Comparison of ENCODE assay signal across 24 mouse cellular contexts in the genomic region with DNA sequence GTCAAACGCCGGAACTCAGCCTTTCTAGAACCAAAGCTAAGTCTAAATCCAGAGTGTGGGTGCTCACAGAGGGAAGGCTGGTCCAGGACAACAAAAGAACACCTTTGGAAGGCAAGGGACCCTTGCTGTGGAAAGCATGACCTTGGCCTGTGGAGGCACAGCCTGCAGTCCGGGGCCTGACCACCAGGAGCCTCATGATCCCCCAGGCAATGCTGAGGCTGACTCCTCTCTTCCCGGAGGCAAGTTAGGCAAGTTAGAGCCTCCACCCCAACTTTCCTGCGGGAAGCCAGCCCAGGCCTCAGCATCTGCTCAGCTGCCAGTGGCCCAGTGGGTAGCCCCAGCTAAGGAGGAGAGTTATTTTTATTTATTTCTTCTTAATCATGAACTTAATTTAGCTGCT. TPM values are rescaled to one million over a fixed set of nuclear protein-coding genes. Genes with fewer than 3 reads are reported as not detected.
DNase-seq lines count a peak whose midpoint lies in the region; ATAC-seq and TF ChIP-seq lines count a peak whose summit lies in the region.
"Had no signal": no experiment of that assay in that cellular context is flagged by ENCODE, and none has a peak within 500 bp of the region (broad histone marks: within the 10 kb centered on the region; RNA-seq: fewer than 3 reads in every experiment).

No protein-coding gene starts in this region.

- no peaks in the 10 kb centered on the region for H3K9me3 ChIP-seq in hindbrain, postnatal 0 days (ENCODE audit: low read length)
- H3K9me3 ChIP-seq in hindbrain, embryonic 13.5 days = no peaks in the 10 kb centered on the region
- peaks cover 3% of the 10 kb centered on the region for H3K9me3 ChIP-seq in E14TG2a.4 (ENCODE audit: low read length)
- H3K9me3 ChIP-seq: embryonic facial prominence, embryonic 13.5 days; forebrain, embryonic 12.5 days; heart, embryonic 10.5 days had no signal

- no peak overlapping the region for H3K27ac ChIP-seq in hindbrain, postnatal 0 days
- H3K27ac ChIP-seq in hindbrain, embryonic 13.5 days = no peak overlapping the region
- H3K27ac ChIP-seq: embryonic facial prominence, embryonic 13.5 days; forebrain, embryonic 12.5 days; gastrocnemius, adult 2 months; heart, embryonic 10.5 days; hindbrain, embryonic 14.5 days had no signal

- peaks cover 39% of the 10 kb centered on the region for H3K27me3 ChIP-seq in hindbrain, postnatal 0 days (ENCODE audit: insufficient read depth, low read length)
- peaks cover 97% of the 10 kb centered on the region for H3K27me3 ChIP-seq in hindbrain, embryonic 13.5 days
- peaks cover 68% of the 10 kb centered on the region for H3K27me3 ChIP-seq in E14TG2a.4 (ENCODE audit: insufficient read depth, low read length)

- no peak overlapping the region for H3K4me2 ChIP-seq in hindbrain, postnatal 0 days (ENCODE audit: low read depth, low read length)
- no peak overlapping the region for H3K4me2 ChIP-seq in hindbrain, embryonic 13.5 days
- H3K4me2 ChIP-seq: embryonic facial prominence, embryonic 13.5 days; forebrain, embryonic 12.5 days; hindbrain, embryonic 14.5 days had no signal

- no peak for ATAC-seq in hindbrain, postnatal 0 days
- ATAC-seq in hindbrain, embryonic 13.5 days (ENCODE audit: low FRiP score) = no peak
- ATAC-seq in granulocyte monocyte progenitor cell, adult 5-6 weeks (replicated peaks; ENCODE audit: poor library complexity, severe bottlenecking) = peak; percentile 34; the same call in 1 of the 2 replicates
- ATAC-seq: intestine, embryonic 16.5 days had no signal

- 37% methylated on average over 5 of the region's 5 CpGs for WGBS in hindbrain, postnatal 0 days
- WGBS in hindbrain, embryonic 13.5 days = 40% methylated on average over 5 of the region's 5 CpGs

- DNase-seq in hindbrain, postnatal 0 days (ENCODE audit: low spot score) = no peak
- DNase-seq in ES-CJ7 (ENCODE audit: low read depth, low spot score) = peak; percentile 61
- DNase-seq in spleen, postnatal 14 days (ENCODE audit: low spot score in 2 of 2) = no peak
- DNase-seq in thymus, postnatal 10 days (ENCODE audit: low spot score in 2 of 2) = no peak
- DNase-seq: adrenal gland, adult 2 months; adrenal gland, postnatal 36 days; cerebellum, adult 11 months; cerebellum, adult 8-10 months; cerebellum, postnatal 14 days; gastrocnemius, adult 2 months; gastrocnemius, postnatal 25 days; heart, adult 11 months; heart, postnatal 14 days had no signal

- no peaks in the 10 kb centered on the region for H3K36me3 ChIP-seq in hindbrain, postnatal 0 days (ENCODE audit: insufficient read depth, low read length)
- no peaks in the 10 kb centered on the region for H3K36me3 ChIP-seq in hindbrain, embryonic 13.5 days
- H3K36me3 ChIP-seq in E14TG2a.4 (ENCODE audit: insufficient read depth, low read length) = no peaks in the 10 kb centered on the region
- H3K36me3 ChIP-seq: embryonic facial prominence, embryonic 13.5 days; forebrain, embryonic 12.5 days; heart, embryonic 10.5 days had no signal

- H3K4me3 ChIP-seq in hindbrain, postnatal 0 days (ENCODE audit: low read length) = no peak overlapping the region
- H3K4me3 ChIP-seq in hindbrain, embryonic 13.5 days = no peak overlapping the region
- H3K4me3 ChIP-seq in E14TG2a.4 (replicated peaks; ENCODE audit: low read length) = no peak overlapping the region
- H3K4me3 ChIP-seq: embryonic facial prominence, embryonic 13.5 days; forebrain, embryonic 12.5 days; gastrocnemius, adult 2 months; heart, embryonic 10.5 days had no signal

- no peaks in the 10 kb centered on the region for H3K4me1 ChIP-seq in hindbrain, postnatal 0 days (ENCODE audit: insufficient read depth, low read length)
- H3K4me1 ChIP-seq in hindbrain, embryonic 13.5 days (replicated peaks) = no peaks in the 10 kb centered on the region; the same call in 1 of the 2 replicates
- H3K4me1 ChIP-seq in E14TG2a.4 (replicated peaks; ENCODE audit: low read depth, low read length) = peaks cover 14% of the 10 kb centered on the region
- H3K4me1 ChIP-seq: heart, embryonic 10.5 days had no signal

- TF ChIP-seq CTCF in hindbrain, postnatal 0 days (IDR thresholded peaks at IDR 0.05; ENCODE audit: low read depth) = peak; percentile 33; the same call in 1 of the 2 replicates
- TF ChIP-seq CTCF in E14TG2a.4 (conservative IDR thresholded peaks at IDR 0.05; ENCODE audit: low read length) = 0 out of 2 replicates have a peak, but pooled peaks have one; percentile 13

- H3K9ac ChIP-seq in hindbrain, postnatal 0 days (replicated peaks; ENCODE audit: low read length) = no peak overlapping the region
- no peak overlapping the region for H3K9ac ChIP-seq in hindbrain, embryonic 13.5 days
- H3K9ac ChIP-seq: embryonic facial prominence, embryonic 13.5 days; forebrain, embryonic 12.5 days; hindbrain, embryonic 14.5 days had no signal

RNA-seq across cellular contexts. Expression of a gene that starts 9.4 kb away (rescaled TPM):
- 12.4 and 19.4 TPM in 2 replicates for total RNA-seq in hindbrain, postnatal 0 days (2014; rRNA removed)
- 13.9 and 14.6 TPM in 2 replicates for polyA plus RNA-seq in hindbrain, postnatal 0 days (2015; fragmentation: Nextera tagmentation; extraction: Ambion mirVana)
- polyA plus RNA-seq in hindbrain, embryonic 13.5 days (2015; fragmentation: Nextera tagmentation; extraction: Ambion mirVana) = 22.5 and 23.2 TPM in 2 replicates
- total RNA-seq in granulocyte monocyte progenitor cell, adult 5-6 weeks (2014; fragmentation: Nextera tagmentation) = not detected in 2 replicates
- total RNA-seq in granulocyte monocyte progenitor cell, adult 5-6 weeks (2017) = 0.39 TPM in 1 of 2 replicates, not detected in the other
- total RNA-seq: MEL had no signal

RNA-seq across cellular contexts. Expression of a gene that starts 42.3 kb away (rescaled TPM):
- 1.1 TPM in 1 of 2 replicates, not detected in the other for total RNA-seq in hindbrain, postnatal 0 days (2014; rRNA removed)
- not detected in 2 replicates for polyA plus RNA-seq in hindbrain, postnatal 0 days (2015; fragmentation: Nextera tagmentation; extraction: Ambion mirVana)
- not detected in 2 replicates for polyA plus RNA-seq in hindbrain, embryonic 13.5 days (2015; fragmentation: Nextera tagmentation; extraction: Ambion mirVana)
- not detected in 2 replicates for total RNA-seq in granulocyte monocyte progenitor cell, adult 5-6 weeks (2014; fragmentation: Nextera tagmentation)
- not detected in 2 replicates for total RNA-seq in granulocyte monocyte progenitor cell, adult 5-6 weeks (2017)
- total RNA-seq: hematopoietic stem cell, adult 5-6 weeks; MEL had no signal
- polyA plus RNA-seq: brain, embryonic 14.5 days; embryonic facial prominence, embryonic 13.5 days had no signal
